Mouse (Mus musculus): ENCODE measurements around the gene Col27a1. TPM values are rescaled to one million over a fixed set of nuclear protein-coding genes. Genes with fewer than 3 reads are reported as not detected.
A peak's percentile ranks its signal among the peaks of the same experiment; 100 is the strongest.

Col27a1 gene
- total and polyA plus RNA-seq, 3 experiments: not detected

GRCm38 (mm10) chr4:63382676-63383369 lies 169.0 kb downstream of the Col27a1 start (continued):
- TF ChIP-seq POLR2A (IDR thresholded peaks at IDR 0.05; ENCODE audit: control insufficient read depth in 1 of 2, insufficient read depth in 1 of 2, low read depth in 1 of 2, low read length in 2 of 2, poor library complexity in 1 of 2) (no peak), ETS1 (IDR thresholded peaks at IDR 0.05; ENCODE audit: low read depth, low read length) (peak; percentile 52; the same call in 1 of the 2 replicates)

- H3K4me1 ChIP-seq (ENCODE audit: control insufficient read depth in 1 of 2, insufficient read depth in 2 of 2, low read length in 2 of 2): peaks cover 27 to 37% of the 10 kb centered on the region in 2 experiments
Measured at GRCm38 (mm10) chr4:63383474-63383873, 169.7 kb downstream of the Col27a1 start.

DNA sequence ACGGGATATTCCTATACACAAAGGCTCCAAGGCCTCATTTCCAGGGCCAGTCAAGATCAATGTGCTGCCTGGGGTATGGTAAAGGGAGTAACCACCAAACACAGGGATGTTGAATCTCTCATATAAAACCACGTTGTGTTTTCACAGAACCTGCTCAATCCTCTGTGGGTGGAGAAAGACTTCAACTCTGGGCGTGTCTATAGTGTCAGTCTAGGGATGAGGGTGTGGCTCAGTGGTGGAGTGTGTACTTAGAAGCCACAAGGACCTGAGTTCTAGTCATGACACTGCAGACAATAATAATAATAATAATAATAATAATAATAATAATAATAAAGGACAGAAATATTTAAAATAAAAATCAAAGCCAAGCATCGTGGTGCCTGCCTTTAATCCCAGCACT lies 170.5 kb downstream of the Col27a1 start:
- Histone ChIP-seq H3K4me3 (ENCODE audit: control insufficient read depth in 1 of 2, insufficient read depth in 1 of 2, low read depth in 2 of 2, low read length in 2 of 2) (no peak overlapping the region), H3K79me2 (ENCODE audit: control insufficient read depth, insufficient read depth, low read length, poor library complexity) (no peaks in the 10 kb centered on the region), H3K36me3 (ENCODE audit: control insufficient read depth in 1 of 2, insufficient read depth in 2 of 2, low read length in 2 of 2) (peaks cover 0 to 39% of the 10 kb centered on the region in 2 experiments; a peak in 3 of 4 replicates), H3K9ac (ENCODE audit: control insufficient read depth, low read depth, low read length, poor library complexity, severe bottlenecking) (no peak overlapping the region), H3K4me1 (ENCODE audit: control insufficient read depth in 1 of 2, insufficient read depth in 2 of 2, low read length in 2 of 2) (peaks cover 27 to 37% of the 10 kb centered on the region in 2 experiments), H3K9me3 (replicated peaks; ENCODE audit: insufficient read depth, low read length) (no peaks in the 10 kb centered on the region), H3K27me3 (ENCODE audit: control insufficient read depth in 1 of 2, insufficient read depth in 2 of 2, low read length in 2 of 2) (no peaks in the 10 kb centered on the region), H3K27ac (ENCODE audit: control insufficient read depth, low read depth, low read length) (no peak overlapping the region)
- peak; percentile 48 for DNase-seq (ENCODE audit: low read depth, low spot score)
- TF ChIP-seq ZKSCAN1 (IDR thresholded peaks at IDR 0.05; ENCODE audit: low read depth, low read length) (no peak), MAZ (IDR thresholded peaks at IDR 0.05; ENCODE audit: low read depth, low read length) (no peak), ZC3H11A (IDR thresholded peaks at IDR 0.05; ENCODE audit: low read depth, low read length) (no peak), CHD1 (IDR thresholded peaks at IDR 0.05; ENCODE audit: low read depth, low read length) (no peak), ELF1 (IDR thresholded peaks at IDR 0.05; ENCODE audit: low read depth, low read length) (no peak), KAT2A (conservative IDR thresholded peaks at IDR 0.05; ENCODE audit: low read depth, low read length) (no peak), E2F4 (IDR thresholded peaks at IDR 0.05; ENCODE audit: borderline replicate concordance, low read depth, low read length) (no peak), MYC (IDR thresholded peaks at IDR 0.05; ENCODE audit: low read depth, low read length) (no peak), ETS1 (IDR thresholded peaks at IDR 0.05; ENCODE audit: low read depth, low read length) (no peak), RCOR1 (IDR thresholded peaks at IDR 0.05; ENCODE audit: low read depth, low read length) (no peak), CTCF (IDR thresholded peaks at IDR 0.05 in 2 of 3, conservative IDR thresholded peaks at IDR 0.05 in 1 of 3; ENCODE audit: control insufficient read depth in 1 of 3, insufficient read depth in 1 of 3, low read depth in 2 of 3, low read length in 3 of 3, poor library complexity in 1 of 3, severe bottlenecking in 1 of 3) (no peak), TCF12 (IDR thresholded peaks at IDR 0.05; ENCODE audit: low read depth, low read length) (no peak), MYB (IDR thresholded peaks at IDR 0.05; ENCODE audit: low read depth, low read length) (no peak), MEF2A (IDR thresholded peaks at IDR 0.05; ENCODE audit: extremely low read depth, insufficient replicate concordance, low read depth, low read length, poor library complexity, severe bottlenecking) (no peak), RAD21 (IDR thresholded peaks at IDR 0.05; ENCODE audit: low read depth, low read length) (no peak), MAFK (IDR thresholded peaks at IDR 0.05; ENCODE audit: borderline replicate concordance, low read depth, low read length) (no peak)

More at GRCm38 (mm10) chr4:63383474-63383873, 169.7 kb downstream of the Col27a1 start:
- H3K4me3 ChIP-seq (ENCODE audit: control insufficient read depth in 1 of 2, insufficient read depth in 1 of 2, low read depth in 2 of 2, low read length in 2 of 2): no peak overlapping the region
- H3K9ac ChIP-seq (ENCODE audit: control insufficient read depth, low read depth, low read length, poor library complexity, severe bottlenecking): peak overlapping the region; percentile 25; the same call in 1 of the 2 replicates
- peak; percentile 36 to 49; a peak in 3 of 4 replicates for TF ChIP-seq EP300 (IDR thresholded peaks at IDR 0.05; ENCODE audit: low read depth in 1 of 2, low read length in 2 of 2)
- 0 out of 2 replicates have a peak, but pooled peaks have one; percentile 28 for TF ChIP-seq ETS1 (IDR thresholded peaks at IDR 0.05; ENCODE audit: low read depth, low read length)
- TF ChIP-seq POLR2AphosphoS5 (IDR thresholded peaks at IDR 0.05; ENCODE audit: borderline replicate concordance, low read depth, low read length): no peak
- peak; percentile 33; the same call in 1 of the 2 replicates for TF ChIP-seq GATA1 (IDR thresholded peaks at IDR 0.05; ENCODE audit: low read depth, low read length)
- peak; percentile 67 for DNase-seq (ENCODE audit: low read depth, low spot score)
- H3K27ac ChIP-seq (ENCODE audit: control insufficient read depth, low read depth, low read length): peak overlapping the region; percentile 49
- no peaks in the 10 kb centered on the region for H3K27me3 ChIP-seq (ENCODE audit: control insufficient read depth in 1 of 2, insufficient read depth in 2 of 2, low read length in 2 of 2)
- peaks cover 0 to 39% of the 10 kb centered on the region in 2 experiments; a peak in 3 of 4 replicates for H3K36me3 ChIP-seq (ENCODE audit: control insufficient read depth in 1 of 2, insufficient read depth in 2 of 2, low read length in 2 of 2)
- H3K79me2 ChIP-seq (ENCODE audit: control insufficient read depth, insufficient read depth, low read length, poor library complexity): no peaks in the 10 kb centered on the region
- H3K9me3 ChIP-seq (replicated peaks; ENCODE audit: insufficient read depth, low read length): no peaks in the 10 kb centered on the region
